Mouse (Mus musculus) cerebellum, postnatal 36 days (tissue): ENCODE data around the gene Aoc3.
A peak's percentile ranks its signal among the peaks of the same experiment; 100 is the strongest.
"Not testable (repeated sequence)": the region's sequence is repeated elsewhere in the genome, so short reads cannot be mapped to it uniquely, and the experiment has no call there.

Experiments used
- DNase-seq, 2 experiments: peaks; one replicate each; pipeline ENCODE4 v3.0.0; 2021 to 2022; ENCODE audit warnings: mixed read lengths in 2 of 2

Aoc3 gene

GRCm38 (mm10) chr11:101328941-101329635 is 1.3 kb upstream of the Aoc3 start:
- DNase-seq: no peak

- not testable (repeated sequence) for DNase-seq
These were observed 556 bp downstream of the Aoc3 start for GRCm38 (mm10) chr11:101330961-101331360.

GRCm38 (mm10) chr11:101332537-101332936 is 2.1 kb downstream of the Aoc3 start:
- no peak for DNase-seq

DNA sequence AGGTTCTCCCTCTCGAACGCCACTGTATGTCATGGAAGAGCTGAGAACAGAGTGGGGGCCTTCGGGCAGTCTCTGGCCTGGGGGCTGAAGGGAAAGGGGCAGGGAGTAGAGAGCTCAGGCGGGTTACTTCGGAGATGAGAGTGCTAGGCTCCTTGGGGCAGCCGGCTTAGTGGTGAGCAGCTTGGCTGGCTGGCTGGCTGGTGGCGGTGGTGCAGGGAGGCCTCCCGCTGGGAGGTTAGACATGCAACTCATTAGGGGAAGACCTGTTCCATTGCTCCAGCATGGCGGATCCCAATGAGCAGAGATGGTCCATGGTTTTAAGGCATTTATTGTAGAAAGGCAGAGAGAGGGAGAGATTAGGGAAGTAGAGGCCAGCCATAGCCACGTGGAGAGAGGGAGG is 3.6 kb downstream of the Aoc3 start:
- DNase-seq: no peak

GRCm38 (mm10) chr11:101334516-101334915 is 4.1 kb downstream of the Aoc3 start:
- DNase-seq: no peak

DNA sequence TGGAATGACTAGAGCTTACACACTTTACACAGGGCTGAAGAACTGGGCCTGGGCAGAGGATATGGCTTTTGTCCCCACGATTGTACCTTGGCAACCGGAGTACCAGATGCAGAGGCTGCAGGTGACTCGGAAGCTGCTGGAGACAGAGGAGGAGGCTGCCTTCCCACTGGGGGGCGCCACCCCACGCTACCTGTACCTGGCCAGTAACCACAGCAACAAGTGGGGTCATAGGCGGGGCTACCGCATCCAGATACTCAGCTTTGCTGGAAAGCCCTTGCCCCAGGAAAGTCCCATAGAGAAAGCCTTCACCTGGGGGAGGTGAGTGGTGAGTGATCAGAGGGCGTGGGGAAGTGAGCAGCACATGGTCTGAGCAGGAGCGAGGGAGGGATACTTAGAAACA is 5.3 kb downstream of the Aoc3 start:
- DNase-seq: peak in 1 of 2 experiments; percentile 9

- DNase-seq: peak; percentile 24 to 29
These were observed 7.8 kb downstream of the Aoc3 start for GRCm38 (mm10) chr11:101338123-101338760.

- no peak for DNase-seq
These were observed 16.8 kb downstream of the Aoc3 start for GRCm38 (mm10) chr11:101347083-101347775.

DNA sequence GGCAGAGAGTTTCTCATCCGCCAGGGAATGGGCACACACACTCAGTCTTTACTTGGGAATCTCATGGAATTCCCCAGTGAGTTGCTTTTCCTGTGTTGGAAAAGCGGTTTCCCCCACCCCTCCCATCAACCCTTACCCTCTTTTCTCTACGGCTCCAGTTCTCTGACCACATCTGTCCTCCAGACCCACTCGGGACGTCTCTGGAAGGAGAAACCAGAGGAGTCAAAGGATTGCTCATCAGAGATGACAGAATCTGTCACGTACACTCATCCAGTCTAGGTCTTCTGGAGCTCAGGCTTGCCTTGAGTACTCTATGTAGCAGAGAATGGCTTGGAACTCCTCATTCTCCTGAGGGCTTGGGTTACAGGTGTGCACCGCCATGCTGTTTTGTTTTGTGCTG is 18.4 kb downstream of the Aoc3 start:
- DNase-seq: no peak

DNA sequence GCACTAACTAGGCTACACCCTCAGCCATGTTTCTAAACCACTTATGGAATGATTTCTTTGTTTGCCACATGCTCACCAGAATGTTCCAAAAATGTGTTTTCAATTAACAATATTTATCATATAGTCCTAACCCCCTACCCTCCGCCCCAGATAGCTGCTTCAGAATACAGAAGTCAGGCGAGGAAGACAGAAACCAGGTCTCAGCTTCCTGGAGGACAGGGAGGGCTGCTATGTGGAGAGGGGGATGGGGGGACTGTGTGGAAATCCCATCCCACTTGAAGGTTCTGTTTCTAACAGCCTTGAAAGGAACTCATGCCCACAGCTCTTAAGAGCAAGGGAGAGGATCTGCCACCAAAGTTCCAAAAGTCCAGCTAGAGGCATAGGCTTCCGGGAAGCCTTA is 18.8 kb downstream of the Aoc3 start:
- DNase-seq: no peak

- DNase-seq: no peak
These were observed 20.8 kb downstream of the Aoc3 start for GRCm38 (mm10) chr11:101351100-101351720.

GRCm38 (mm10) chr11:101351721-101352111 is 21.3 kb downstream of the Aoc3 start:
- DNase-seq: no peak

DNA sequence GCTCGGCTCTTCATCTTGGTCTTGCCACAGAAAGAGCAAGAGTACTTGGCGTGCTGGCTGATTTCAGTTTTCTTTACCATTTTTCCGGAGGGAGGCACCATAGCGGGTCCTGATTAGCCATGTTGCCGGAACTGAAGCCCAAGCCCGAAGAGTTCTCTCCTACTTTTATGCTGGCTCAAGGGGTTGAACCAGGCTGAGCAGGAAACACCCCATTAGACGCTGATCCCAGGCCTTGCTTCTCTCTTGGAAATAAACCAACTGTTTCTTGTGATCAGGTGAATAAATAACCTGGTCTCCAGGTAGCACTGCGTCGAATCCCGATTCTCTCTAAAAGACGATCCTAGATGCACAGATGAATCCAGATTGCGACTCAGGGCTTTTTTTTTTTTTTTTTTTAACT is 23.0 kb downstream of the Aoc3 start:
- no peak for DNase-seq

DNA sequence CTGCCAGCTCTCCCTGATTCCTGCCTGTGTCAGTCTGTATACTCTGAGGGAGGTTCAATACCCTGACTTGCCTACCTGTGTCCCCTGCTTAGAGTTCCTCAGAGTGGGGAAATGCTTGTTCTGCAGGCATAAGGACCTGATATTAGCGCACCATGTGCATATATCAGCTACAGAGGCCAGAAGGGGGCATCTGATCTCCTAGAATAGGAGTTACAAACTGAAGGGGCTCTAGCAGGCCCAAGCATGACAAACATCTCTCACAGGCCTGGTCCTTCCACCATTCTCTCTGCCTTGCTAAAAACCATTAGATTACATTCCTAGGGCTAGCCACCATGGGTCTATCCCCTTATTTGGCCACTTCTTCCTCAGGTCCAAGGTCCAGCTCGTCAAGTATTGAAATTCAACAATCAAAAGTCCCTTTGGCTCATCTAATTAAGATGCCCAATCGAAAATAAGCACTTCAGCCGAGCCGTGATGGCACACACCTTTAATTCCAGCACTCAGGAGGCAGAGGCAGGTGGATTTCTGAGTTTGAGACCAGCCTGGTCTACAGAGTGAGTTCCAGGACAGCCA is 24.1 kb downstream of the Aoc3 start:
- DNase-seq: no peak

- DNase-seq: no peak
These were observed 25.5 kb downstream of the Aoc3 start for GRCm38 (mm10) chr11:101355916-101356315.

GRCm38 (mm10) chr11:101357505-101358182 is 27.2 kb downstream of the Aoc3 start:
- DNase-seq: no peak

DNA sequence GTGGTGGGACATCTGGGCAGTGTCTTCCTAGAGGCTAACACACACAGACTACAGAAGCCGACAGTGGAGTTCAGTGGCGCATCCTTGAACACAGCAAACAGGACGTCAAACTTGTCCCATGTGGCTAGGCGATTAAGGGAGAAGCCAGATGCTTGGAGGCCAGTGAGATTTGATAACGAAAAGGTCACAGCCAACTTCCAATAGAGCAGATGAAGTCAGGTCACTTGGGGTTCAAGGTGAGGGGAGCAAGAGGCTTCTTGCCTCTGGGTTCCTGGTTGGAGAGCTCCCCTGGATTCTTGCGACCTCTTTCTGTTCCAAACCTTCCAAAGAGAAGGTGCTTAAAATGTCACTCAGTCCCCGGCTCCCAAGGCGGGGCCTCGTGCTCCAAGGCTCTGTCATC is 29.4 kb downstream of the Aoc3 start:
- DNase-seq: no peak

DNA sequence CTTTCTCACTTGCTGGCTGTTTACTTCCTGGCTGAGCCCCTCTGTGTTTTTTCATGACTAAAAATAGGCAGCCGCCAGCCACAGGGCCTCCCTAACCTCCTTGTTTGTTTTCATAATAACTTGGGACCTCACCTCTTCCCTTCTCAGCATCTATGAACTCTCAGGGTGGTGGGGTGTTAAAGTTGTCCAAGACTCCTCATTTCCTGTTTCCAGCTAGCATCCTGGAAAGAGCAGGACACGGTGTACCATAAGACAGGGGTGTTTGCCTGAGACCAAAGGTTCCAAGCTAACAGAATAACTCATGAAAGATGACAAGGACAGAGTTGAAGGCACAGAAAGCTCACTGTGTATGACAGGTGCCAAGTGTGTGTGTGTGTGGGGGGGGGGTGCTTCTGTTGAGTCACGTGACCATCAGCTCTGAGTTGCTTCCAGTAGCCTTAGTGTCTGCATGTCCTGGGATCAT is 30.3 kb downstream of the Aoc3 start:
- no peak for DNase-seq

GRCm38 (mm10) chr11:101364531-101364931 is 34.1 kb downstream of the Aoc3 start:
- no peak for DNase-seq

DNA sequence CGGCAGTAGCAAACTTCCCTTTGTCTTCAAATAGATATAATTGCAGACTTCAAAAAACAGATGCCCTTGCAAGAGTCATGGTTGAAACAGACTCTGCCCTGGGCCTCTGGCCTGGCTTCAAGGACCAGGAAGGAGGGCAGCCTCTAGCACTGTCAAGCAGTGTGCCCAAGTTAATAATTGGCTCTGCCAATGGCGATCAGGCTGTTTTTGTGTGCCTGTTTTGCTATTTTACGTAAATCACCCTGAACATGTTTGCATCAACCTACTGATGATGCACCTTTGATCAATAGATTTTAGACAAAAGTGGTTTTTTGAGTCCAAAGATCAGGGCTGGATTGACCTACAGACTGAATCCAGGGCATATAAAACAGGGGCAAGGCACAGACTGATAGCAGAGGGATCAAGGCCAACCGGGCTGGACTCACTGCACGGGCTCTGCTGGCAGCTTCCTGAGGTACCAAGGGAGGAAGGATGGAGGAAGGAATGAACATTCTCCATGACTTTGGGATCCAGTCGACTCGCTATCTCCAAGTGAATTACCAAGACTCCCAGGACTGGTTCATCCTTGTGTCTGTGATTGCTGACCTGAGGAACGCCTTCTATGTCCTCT is 37.0 kb downstream of the Aoc3 start, which contains the start of gene G6pc:
Gene G6pc (plus strand): TSS at position 236 of the 610 bp plus-strand sequence.
- DNase-seq: no peak

DNA sequence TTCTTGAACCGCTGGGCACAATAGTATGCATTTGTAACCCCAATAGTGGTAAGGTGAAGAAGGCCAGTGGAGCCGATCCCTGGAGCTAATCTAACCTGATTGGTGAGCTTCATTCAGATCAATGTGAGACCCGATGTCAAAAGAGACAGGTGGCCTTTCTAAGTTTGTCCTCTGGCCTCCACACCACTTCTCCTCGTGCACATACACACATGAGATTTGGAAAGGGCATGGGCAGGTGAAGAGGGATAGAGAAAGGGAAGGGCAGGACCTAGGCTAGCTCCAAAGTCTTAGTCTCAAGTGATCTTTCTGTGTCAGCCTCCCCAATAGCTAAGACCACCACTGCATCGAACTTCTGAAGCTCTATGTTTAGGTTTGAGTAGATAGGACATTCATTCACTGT is 39.7 kb downstream of the Aoc3 start:
- DNase-seq: no peak

DNA sequence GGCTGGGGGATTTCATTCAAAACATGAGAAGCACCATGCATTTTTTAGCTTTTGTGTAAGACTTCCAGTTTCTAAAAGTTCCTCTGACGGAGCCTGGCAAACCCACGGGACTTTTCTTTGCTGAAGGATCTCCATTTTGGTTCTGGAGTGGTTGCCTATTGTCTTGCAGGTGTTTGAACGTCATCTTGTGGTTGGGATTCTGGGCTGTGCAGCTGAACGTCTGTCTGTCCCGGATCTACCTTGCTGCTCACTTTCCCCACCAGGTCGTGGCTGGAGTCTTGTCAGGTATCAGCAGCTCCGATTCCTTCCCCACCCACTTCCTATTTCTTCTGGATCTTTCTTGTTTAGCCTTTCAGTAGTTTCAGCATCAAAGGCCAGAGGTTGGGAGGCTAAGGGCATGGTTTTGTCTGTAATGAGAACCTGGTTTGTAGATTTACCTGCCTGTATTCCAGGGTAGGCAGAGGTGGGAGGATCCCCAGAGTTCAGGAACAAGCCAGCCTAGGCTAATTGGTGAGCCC is 44.1 kb downstream of the Aoc3 start:
- DNase-seq: no peak
